Mouse (Mus musculus): ENCODE results near the gene Baz2b.

Baz2b gene

GRCm38 (mm10) chr2:60203733-60204132 is 5.9 kb downstream of the Baz2b start:
- in situ Hi-C loops (cut with MboI; ENCODE audit: unreplicated experiment in 2 of 2), result loop anchor here (25.0 kb wide), 1 partner anchor 191 kb away; no protein-coding TSS in a partner anchor

GRCm38 (mm10) chr2:60202900-60203530 is 6.6 kb downstream of the Baz2b start:
- in situ Hi-C loops (cut with MboI; ENCODE audit: unreplicated experiment in 2 of 2), result loop anchor here (25.0 kb wide), 1 partner anchor 191 kb away; no protein-coding TSS in a partner anchor

- in situ Hi-C loops (cut with MboI; ENCODE audit: unreplicated experiment in 2 of 2), result loop anchor here (25.0 kb wide), 1 partner anchor 188 kb away; no protein-coding TSS in a partner anchor
Observed at GRCm38 (mm10) chr2:60200667-60201066, 9.0 kb downstream of the Baz2b start.

GRCm38 (mm10) chr2:60200051-60200562 is 9.5 kb downstream of the Baz2b start:
- in situ Hi-C loops (cut with MboI; ENCODE audit: unreplicated experiment in 2 of 2), result loop anchor here (25.0 kb wide), 1 partner anchor 188 kb away; no protein-coding TSS in a partner anchor

- in situ Hi-C loops (cut with MboI; ENCODE audit: unreplicated experiment in 2 of 2), result no loop called here
Observed at GRCm38 (mm10) chr2:60196841-60197240, 12.8 kb downstream of the Baz2b start.

- in situ Hi-C loops (cut with MboI; ENCODE audit: unreplicated experiment in 2 of 2), result no loop called here
Observed at GRCm38 (mm10) chr2:60181696-60182095, 27.9 kb downstream of the Baz2b start.

- in situ Hi-C loops (cut with MboI; ENCODE audit: unreplicated experiment in 2 of 2), result no loop called here
Observed at GRCm38 (mm10) chr2:60177490-60177889, 32.1 kb downstream of the Baz2b start.

GRCm38 (mm10) chr2:60176087-60176486 is 33.6 kb downstream of the Baz2b start:
- in situ Hi-C loops (cut with MboI; ENCODE audit: unreplicated experiment in 2 of 2), result no loop called here

GRCm38 (mm10) chr2:60175078-60175477 is 34.6 kb downstream of the Baz2b start:
- in situ Hi-C loops (cut with MboI; ENCODE audit: unreplicated experiment in 2 of 2), result no loop called here

- in situ Hi-C loops (cut with MboI; ENCODE audit: unreplicated experiment in 2 of 2), result loop anchor here in 1 of 2 experiments (5.0 kb wide), 1 partner anchor 46 kb away; no protein-coding TSS in a partner anchor
Observed at GRCm38 (mm10) chr2:60173595-60173994, 36.0 kb downstream of the Baz2b start.

- in situ Hi-C loops (cut with MboI; ENCODE audit: unreplicated experiment in 2 of 2), result loop anchor here in 1 of 2 experiments (5.0 kb wide), 1 partner anchor 46 kb away; no protein-coding TSS in a partner anchor
Observed at GRCm38 (mm10) chr2:60173190-60173589, 36.4 kb downstream of the Baz2b start.

- in situ Hi-C loops (cut with MboI; ENCODE audit: unreplicated experiment in 2 of 2), result loop anchor here in 1 of 2 experiments (5.0 kb wide), 1 partner anchor 45 kb away; no protein-coding TSS in a partner anchor
Observed at GRCm38 (mm10) chr2:60172531-60172914, 37.1 kb downstream of the Baz2b start.

- in situ Hi-C loops (cut with MboI; ENCODE audit: unreplicated experiment in 2 of 2), result loop anchor here in 1 of 2 experiments (5.0 kb wide), 1 partner anchor 45 kb away; no protein-coding TSS in a partner anchor
Observed at GRCm38 (mm10) chr2:60171786-60172530, 37.7 kb downstream of the Baz2b start.

GRCm38 (mm10) chr2:60166878-60167277 is 42.8 kb downstream of the Baz2b start:
- in situ Hi-C loops (cut with MboI; ENCODE audit: unreplicated experiment in 2 of 2), result no loop called here

- in situ Hi-C loops (cut with MboI; ENCODE audit: unreplicated experiment in 2 of 2), result no loop called here
Observed at GRCm38 (mm10) chr2:60165679-60166078, 44.0 kb downstream of the Baz2b start.

GRCm38 (mm10) chr2:60163744-60164143 is 45.9 kb downstream of the Baz2b start:
- in situ Hi-C loops (cut with MboI; ENCODE audit: unreplicated experiment in 2 of 2), result no loop called here

GRCm38 (mm10) chr2:60152481-60152880 is 57.2 kb downstream of the Baz2b start:
- in situ Hi-C loops (cut with MboI; ENCODE audit: unreplicated experiment in 2 of 2), result no loop called here

GRCm38 (mm10) chr2:60148651-60149050 is 61.0 kb downstream of the Baz2b start:
- in situ Hi-C loops (cut with MboI; ENCODE audit: unreplicated experiment in 2 of 2), result no loop called here

- in situ Hi-C loops (cut with MboI; ENCODE audit: unreplicated experiment in 2 of 2), result no loop called here
Observed at GRCm38 (mm10) chr2:60147428-60147827, 62.2 kb downstream of the Baz2b start.

- in situ Hi-C loops (cut with MboI; ENCODE audit: unreplicated experiment in 2 of 2), result no loop called here
Observed at GRCm38 (mm10) chr2:60145742-60146141, 63.9 kb downstream of the Baz2b start.

- in situ Hi-C loops (cut with MboI; ENCODE audit: unreplicated experiment in 2 of 2), result no loop called here
Observed at GRCm38 (mm10) chr2:60143383-60143782, 66.3 kb downstream of the Baz2b start.

All from v-Abl transformed pro-B cells (cell line).